Mouse (Mus musculus) bone marrow, adult 2 months (tissue): ENCODE results near the gene Ap2a2. TPM values are rescaled to one million over a fixed set of nuclear protein-coding genes. Genes with fewer than 3 reads are reported as not detected.

Experiments used
- H3K27ac ChIP-seq: fragments of 200-500 bp; 2 replicates; pipeline ENCODE4 v1.5.1; 2012; ENCODE audit warnings: low read depth, mild to moderate bottlenecking, control low read depth, inconsistent platforms, low read length; ENCODE audit not compliant: control insufficient read depth, poor library complexity, insufficient read depth
- H3K4me1 ChIP-seq: fragments of 200-500 bp; 2 replicates; pipeline ENCODE4 v1.6.1; 2011; ENCODE audit warnings: low read length; ENCODE audit not compliant: control insufficient read depth, insufficient read depth
- H3K4me3 ChIP-seq: fragments of 200-500 bp; replicated peaks from 2 replicates; pipeline ENCODE3; 2011; ENCODE audit warnings: mild to moderate bottlenecking, low read depth, low read length, control low read depth; ENCODE audit not compliant: control insufficient read depth
- CTCF ChIP-seq: fragments of 200-500 bp; IDR thresholded peaks from 2 replicates; pipeline ENCODE4 v1.5.1; 2011; ENCODE audit warnings: low read length, control low read depth; ENCODE audit not compliant: control insufficient read depth, insufficient read depth
- POLR2A ChIP-seq: fragments of 200-500 bp; IDR thresholded peaks from 2 replicates; pipeline ENCODE4 v1.6.1; 2011; ENCODE audit warnings: low read depth, mild to moderate bottlenecking, control low read depth, low read length, borderline replicate concordance; ENCODE audit not compliant: control insufficient read depth
- WGBS: fragments of 180-500 bp; shearing (Covaris S2); methylation state at CpG from one replicate; pipeline ENCODE4 v1.1.7; 2018; 5-methylcytosine and 5-hydroxymethylcytosine counted together
- polyA plus RNA-seq: library from polyadenylated mRNA; stranded (reverse); fragments of >200 nt; gene quantifications from 2 replicates; pipeline ENCODE4 v1.2.4, GENCODE M21; 2011; ENCODE audit warnings: low replicate concordance; ENCODE audit not compliant: missing spikeins, insufficient read depth, insufficient read length

Ap2a2 gene
- polyA plus RNA-seq, 1 experiment = 59.9 TPM

- H3K27ac ChIP-seq = no peak overlapping the region; the same call in 1 of the 2 replicates
- H3K4me1 ChIP-seq = peaks cover 3% of the 10 kb centered on the region; the same call in 1 of the 2 replicates
- TF ChIP-seq POLR2A = no peak
- TF ChIP-seq CTCF = no peak
- 52% methylated on average over 3 of the region's 3 CpGs for WGBS
- H3K4me3 ChIP-seq = no peak overlapping the region
These were observed 12.4 kb upstream of the Ap2a2 start for GRCm38 (mm10) chr7:141549432-141550061.

- H3K4me1 ChIP-seq = peaks cover 3% of the 10 kb centered on the region; the same call in 1 of the 2 replicates
- 55% methylated on average over 2 of the region's 2 CpGs for WGBS
- H3K4me3 ChIP-seq = no peak overlapping the region
- H3K27ac ChIP-seq = peak overlapping the region; percentile 34; the same call in 1 of the 2 replicates
- TF ChIP-seq CTCF = no peak
- no peak for TF ChIP-seq POLR2A
These were observed 11.5 kb upstream of the Ap2a2 start for GRCm38 (mm10) chr7:141550464-141550863.

GRCm38 (mm10) chr7:141558329-141558776, 3.6 kb upstream of the Ap2a2 start:
- peaks cover 11% of the 10 kb centered on the region; the same call in 1 of the 2 replicates for H3K4me1 ChIP-seq
- WGBS = 8% methylated on average over 4 of the region's 4 CpGs

GRCm38 (mm10) chr7:141558946-141559345, 3.0 kb upstream of the Ap2a2 start:
- Histone ChIP-seq H3K4me3 (no peak overlapping the region), H3K27ac (peak overlapping the region; percentile 47; the same call in 1 of the 2 replicates), H3K4me1 (peaks cover 11% of the 10 kb centered on the region; the same call in 1 of the 2 replicates)
- TF ChIP-seq CTCF = no peak
- TF ChIP-seq POLR2A = no peak

More at GRCm38 (mm10) chr7:141558329-141558776, 3.6 kb upstream of the Ap2a2 start:
- H3K4me3 ChIP-seq = no peak overlapping the region
- peak overlapping the region; percentile 41 for H3K27ac ChIP-seq
- TF ChIP-seq CTCF = no peak

- H3K4me1 ChIP-seq = peaks cover 12% of the 10 kb centered on the region; the same call in 1 of the 2 replicates
- peak overlapping the region; percentile 62 for H3K27ac ChIP-seq
- H3K4me3 ChIP-seq = no peak overlapping the region
- 32% methylated on average over 2 of the region's 2 CpGs for WGBS
- TF ChIP-seq POLR2A = no peak
- TF ChIP-seq CTCF = no peak
These were observed 2.1 kb upstream of the Ap2a2 start for GRCm38 (mm10) chr7:141559726-141560325.

GRCm38 (mm10) chr7:141560471-141560870, 1.5 kb upstream of the Ap2a2 start:
- 22% methylated on average over 4 of the region's 4 CpGs for WGBS
- TF ChIP-seq CTCF (no peak), POLR2A (no peak)
- Histone ChIP-seq H3K4me1 (peaks cover 13% of the 10 kb centered on the region; the same call in 1 of the 2 replicates), H3K27ac (peak overlapping the region; percentile 62), H3K4me3 (no peak overlapping the region)

- peaks cover 17% of the 10 kb centered on the region for H3K4me1 ChIP-seq
- TF ChIP-seq POLR2A (no peak), CTCF (no peak)
- peak overlapping the region; percentile 77 for H3K4me3 ChIP-seq
- H3K27ac ChIP-seq = peak overlapping the region; percentile 63
- WGBS = 1% methylated on average over 33 of the region's 33 CpGs
These were observed 463 bp downstream of the Ap2a2 start for GRCm38 (mm10) chr7:141562421-141562851.

GRCm38 (mm10) chr7:141562852-141563427, 967 bp downstream of the Ap2a2 start:
- TF ChIP-seq POLR2A (no peak), CTCF (no peak)
- 9% methylated on average over 21 of the region's 21 CpGs for WGBS
- H3K4me1 ChIP-seq = peaks cover 17% of the 10 kb centered on the region
- peak overlapping the region; percentile 77 for H3K4me3 ChIP-seq
- H3K27ac ChIP-seq = peak overlapping the region; percentile 31; the same call in 1 of the 2 replicates
